Mouse (Mus musculus): ENCODE data around the gene Fat4.

Fat4 gene

GRCm38 (mm10) chr3:38886890-38887355 is at the start of gene Fat4:
Gene Fat4, plus strand, starts transcription at chr3:38886940.
- DNase-seq (ENCODE audit: low read depth) = peak; percentile 12

- DNase-seq (ENCODE audit: low read depth) = no peak
Observed at GRCm38 (mm10) chr3:38839438-38839837, 47.3 kb upstream of the Fat4 start.

GRCm38 (mm10) chr3:38843000-38843538 is 43.7 kb upstream of the Fat4 start:
- DNase-seq (ENCODE audit: low read depth) = no peak

- DNase-seq (ENCODE audit: low read depth) = no peak
Observed at GRCm38 (mm10) chr3:38846602-38847382, 39.9 kb upstream of the Fat4 start.

GRCm38 (mm10) chr3:38849077-38849476 is 37.7 kb upstream of the Fat4 start:
- DNase-seq (ENCODE audit: low read depth) = no peak

GRCm38 (mm10) chr3:38849536-38849935 is 37.2 kb upstream of the Fat4 start:
- peak; percentile 82 for DNase-seq (ENCODE audit: low read depth)

GRCm38 (mm10) chr3:38853650-38854049 is 33.1 kb upstream of the Fat4 start:
- peak; percentile 46 for DNase-seq (ENCODE audit: low read depth)

GRCm38 (mm10) chr3:38860683-38861082 is 26.1 kb upstream of the Fat4 start:
- DNase-seq (ENCODE audit: low read depth) = peak; percentile 35

- DNase-seq (ENCODE audit: low read depth) = peak; percentile 19
Observed at GRCm38 (mm10) chr3:38871291-38871690, 15.4 kb upstream of the Fat4 start.

- no peak for DNase-seq (ENCODE audit: low read depth)
Observed at GRCm38 (mm10) chr3:38875872-38876271, 10.9 kb upstream of the Fat4 start.

GRCm38 (mm10) chr3:38876706-38877105 is 10.0 kb upstream of the Fat4 start:
- DNase-seq (ENCODE audit: low read depth) = no peak

- peak; percentile 84 for DNase-seq (ENCODE audit: low read depth)
Observed at GRCm38 (mm10) chr3:38882778-38883177, 4.0 kb upstream of the Fat4 start.

GRCm38 (mm10) chr3:38883676-38884075 is 3.1 kb upstream of the Fat4 start:
- peak; percentile 12 for DNase-seq (ENCODE audit: low read depth)

- DNase-seq (ENCODE audit: low read depth) = peak; percentile 96
Observed at GRCm38 (mm10) chr3:38884276-38884675, 2.5 kb upstream of the Fat4 start.

GRCm38 (mm10) chr3:38884919-38885418 is 1.8 kb upstream of the Fat4 start:
- DNase-seq (ENCODE audit: low read depth) = peak; percentile 69

- peak; percentile 83 for DNase-seq (ENCODE audit: low read depth)
Observed at GRCm38 (mm10) chr3:38885481-38886001, 1.2 kb upstream of the Fat4 start.

GRCm38 (mm10) chr3:38886061-38886821 is 499 bp upstream of the Fat4 start:
- DNase-seq (ENCODE audit: low read depth) = peak; percentile 70

GRCm38 (mm10) chr3:38887381-38887991 is 746 bp downstream of the Fat4 start:
- DNase-seq (ENCODE audit: low read depth) = peak; percentile 74

- peak; percentile 76 for DNase-seq (ENCODE audit: low read depth)
Observed at GRCm38 (mm10) chr3:38888111-38888510, 1.4 kb downstream of the Fat4 start.

GRCm38 (mm10) chr3:38892791-38893224 is 6.1 kb downstream of the Fat4 start:
- DNase-seq (ENCODE audit: low read depth) = peak; percentile 75

GRCm38 (mm10) chr3:38900839-38901238 is 14.1 kb downstream of the Fat4 start:
- DNase-seq (ENCODE audit: low read depth) = no peak

- DNase-seq (ENCODE audit: low read depth) = no peak
Observed at GRCm38 (mm10) chr3:38906832-38907231, 20.1 kb downstream of the Fat4 start.
